Mouse (Mus musculus): ENCODE data around the gene Smad5. TPM values are rescaled to one million over a fixed set of nuclear protein-coding genes. Genes with fewer than 3 reads are reported as not detected.

Gene Smad5
- polyA plus RNA-seq (2012), result 5.1 and 7.0 TPM in 2 replicates

GRCm38 (mm10) chr13:56702469-56703221 lies at the start of gene Smad5:
Gene Smad5, plus strand, starts transcription at chr13:56703010.

GRCm38 (mm10) chr13:56753192-56753951 lies 50.6 kb downstream of the Smad5 start, which contains the start of gene Gm45623:
Gene Gm45623, minus strand, starts transcription at chr13:56753827.

Other genes starting within 250 kb of the Smad5 start
- not detected in 2 replicates for gene Il9, start 220.8 kb upstream of the Smad5 start, polyA plus RNA-seq (2012)
- gene Fbxl21, start 180.5 kb upstream of the Smad5 start, polyA plus RNA-seq (2012), result 0.17 and 0.34 TPM in 2 replicates
- gene Lect2, start 154.5 kb upstream of the Smad5 start, polyA plus RNA-seq (2012), result not detected in 2 replicates
- 15.5 and 36.3 TPM in 2 replicates for gene Tgfbi, start 93.5 kb upstream of the Smad5 start, polyA plus RNA-seq (2012)
- gene Gm45623, start 50.8 kb downstream of the Smad5 start, polyA plus RNA-seq (2012), result 0.12 TPM in 1 of 2 replicates, not detected in the other
- not detected in 2 replicates for gene Trpc7, start 193.0 kb downstream of the Smad5 start, polyA plus RNA-seq (2012)